Mouse (Mus musculus): Measurements from ENCODE around the gene Gm11084.

DNA sequence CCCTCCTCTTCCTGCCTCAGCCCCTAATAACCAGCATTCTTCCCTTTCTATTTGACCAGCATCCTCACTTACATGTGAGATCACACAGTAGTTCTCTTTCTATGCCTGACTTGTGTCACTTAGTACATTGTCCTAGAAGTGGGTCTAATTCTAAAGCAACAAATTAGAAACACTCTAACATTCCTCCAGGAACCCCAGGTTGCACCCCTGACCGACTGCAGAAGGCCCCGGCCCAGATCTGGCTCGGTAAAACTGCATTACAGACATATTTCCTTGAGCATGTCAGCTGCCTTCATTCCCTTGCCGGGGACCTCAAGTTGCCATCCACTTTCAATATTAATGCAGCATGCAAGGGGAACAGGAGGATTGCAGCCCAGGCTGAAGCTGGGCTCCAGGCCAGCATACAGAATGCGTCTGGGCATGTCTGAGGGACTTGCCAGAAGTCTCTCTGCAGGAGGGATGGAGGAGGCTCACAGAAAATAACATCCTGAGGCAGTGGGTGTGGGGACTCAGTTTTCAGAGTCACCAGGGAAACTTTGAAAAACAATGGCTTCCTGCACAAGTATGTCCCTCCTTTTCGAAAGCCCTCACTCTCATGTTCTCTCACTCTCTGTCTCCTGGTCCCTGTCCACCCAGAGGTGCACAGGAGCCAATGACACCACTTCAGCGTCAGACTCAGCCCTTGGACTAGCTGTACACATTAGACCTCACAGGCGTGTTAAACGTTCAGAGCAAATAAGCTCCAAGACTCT lies 9.0 kb upstream of the Gm11084 start:
- TF ChIP-seq POLR2A (IDR thresholded peaks at IDR 0.05; ENCODE audit: borderline replicate concordance, low read depth, low read length) (no peak), CTCF (IDR thresholded peaks at IDR 0.05; ENCODE audit: low read depth, low read length) (no peak)

All from bone marrow macrophage, adult 2 months (primary cell).